12 mouse cellular contexts compared by ENCODE assay signal in the genomic region with DNA sequence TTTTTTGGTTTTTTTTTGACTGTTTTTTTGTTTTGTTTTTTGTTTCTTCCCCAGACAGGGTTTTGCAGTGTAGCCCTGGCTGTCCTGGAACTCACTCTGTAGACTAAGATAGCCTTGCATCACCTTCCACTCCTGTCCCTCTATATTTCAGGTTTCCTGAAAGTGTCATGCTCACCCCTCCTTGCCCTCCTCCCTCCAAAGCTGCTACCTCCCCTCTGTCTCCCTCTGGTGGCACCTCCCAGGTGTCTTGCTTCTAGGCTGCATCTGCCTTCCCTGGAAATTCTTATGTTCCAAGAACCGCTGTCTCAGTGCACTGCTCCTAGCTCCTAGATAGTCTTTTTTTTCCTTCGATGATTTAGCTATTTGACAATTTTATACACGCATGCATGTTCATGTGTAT. TPM values are rescaled to one million over a fixed set of nuclear protein-coding genes. Genes with fewer than 3 reads are reported as not detected.
A peak's percentile ranks its signal among the peaks of the same experiment; 100 is the strongest.
DNase-seq lines count a peak whose midpoint lies in the region; ATAC-seq lines count a peak whose summit lies in the region.
"Had no signal": no experiment of that assay in that cellular context is flagged by ENCODE, and none has a peak within 500 bp of the region (broad histone marks: within the 10 kb centered on the region; RNA-seq: fewer than 3 reads in every experiment).

No protein-coding gene starts in this region.

- peaks cover 25% of the 10 kb centered on the region for H3K36me3 ChIP-seq in hindbrain, embryonic 12.5 days

- H3K9ac ChIP-seq in hindbrain, embryonic 12.5 days, result no peak overlapping the region
- H3K9ac ChIP-seq: heart, embryonic 13.5 days; midbrain, embryonic 12.5 days had no signal

- no peaks in the 10 kb centered on the region for H3K27me3 ChIP-seq in hindbrain, embryonic 12.5 days
- H3K27me3 ChIP-seq: heart, embryonic 13.5 days; midbrain, embryonic 12.5 days had no signal

- DNase-seq in heart, postnatal 4 days, result peak; percentile 31
- no peak for DNase-seq in heart, adult 9 months (ENCODE audit: low spot score in 2 of 2)
- peak; percentile 23 for DNase-seq in ovary, postnatal 36 days (ENCODE audit: low spot score)
- no peak for DNase-seq in ovary, postnatal 10 days (ENCODE audit: low spot score)
- DNase-seq in ZHBTc4 (ENCODE audit: low read depth, low spot score), result peak; percentile 72
- DNase-seq in thymus, postnatal 0 days (ENCODE audit: low spot score), result peak; percentile 35
- no peak for DNase-seq in heart, adult 8-10 months (ENCODE audit: low spot score)
- DNase-seq: adrenal gland, adult 2 months; right cerebral cortex, postnatal 4 days had no signal

- H3K4me3 ChIP-seq in hindbrain, embryonic 12.5 days, result no peak overlapping the region
- H3K4me3 ChIP-seq: heart, embryonic 13.5 days; midbrain, embryonic 12.5 days had no signal

- H3K27ac ChIP-seq in hindbrain, embryonic 12.5 days, result no peak overlapping the region
- H3K27ac ChIP-seq: heart, embryonic 13.5 days; midbrain, embryonic 12.5 days had no signal

- H3K9me3 ChIP-seq in hindbrain, embryonic 12.5 days (replicated peaks), result no peaks in the 10 kb centered on the region
- H3K9me3 ChIP-seq: heart, embryonic 13.5 days; midbrain, embryonic 12.5 days had no signal

- H3K4me2 ChIP-seq in hindbrain, embryonic 12.5 days (replicated peaks), result no peak overlapping the region
- H3K4me2 ChIP-seq: heart, embryonic 13.5 days; midbrain, embryonic 12.5 days had no signal

- WGBS in hindbrain, embryonic 12.5 days, result 59% methylated on average over 3 of the region's 3 CpGs

- no peak for ATAC-seq in hindbrain, embryonic 12.5 days (ENCODE audit: low FRiP score)

- no peaks in the 10 kb centered on the region for H3K4me1 ChIP-seq in hindbrain, embryonic 12.5 days
- H3K4me1 ChIP-seq: heart, embryonic 13.5 days; midbrain, embryonic 12.5 days had no signal

RNA-seq across cellular contexts. Expression of a gene that starts 11.9 kb away (rescaled TPM):
- 100 to 1,000 TPM; 724 to 726 TPM for total RNA-seq in heart, postnatal 4 days (2021)
- polyA plus RNA-seq in thymus, postnatal 0 days (2015; fragmentation: Nextera tagmentation; extraction: Ambion mirVana), result 3,795 and 4,477 TPM in 2 replicates
- total RNA-seq in heart, adult 8-10 months (2022), result 100 to 1,000 TPM; 183 to 230 (median 211) TPM
- 2,735 and 2,863 TPM in 2 replicates for polyA plus RNA-seq in hindbrain, embryonic 12.5 days (2016; fragmentation: Nextera tagmentation; extraction: Ambion mirVana)

RNA-seq across cellular contexts. Expression of a gene that starts 44.0 kb away (rescaled TPM):
- 10 to 100 TPM; 39.4 to 40.5 TPM for total RNA-seq in heart, postnatal 4 days (2021)
- polyA plus RNA-seq in thymus, postnatal 0 days (2015; fragmentation: Nextera tagmentation; extraction: Ambion mirVana), result 52.2 and 55.4 TPM in 2 replicates
- 10 to 100 TPM; 38.9 to 47.2 (median 44.3) TPM for total RNA-seq in heart, adult 8-10 months (2022)
- 93.7 and 100 TPM in 2 replicates for polyA plus RNA-seq in hindbrain, embryonic 12.5 days (2016; fragmentation: Nextera tagmentation; extraction: Ambion mirVana)

RNA-seq across cellular contexts. Expression of a gene that starts 44.3 kb away (rescaled TPM):
- 10 to 100 TPM; 13.6 to 14.0 TPM for total RNA-seq in heart, postnatal 4 days (2021)
- 35.2 and 36.5 TPM in 2 replicates for polyA plus RNA-seq in thymus, postnatal 0 days (2015; fragmentation: Nextera tagmentation; extraction: Ambion mirVana)
- total RNA-seq in heart, adult 8-10 months (2022), result 10 to 100 TPM in 3 of 4 experiments, 1 to 10 TPM in 1; 9.4 to 11.0 (median 10.6) TPM
- polyA plus RNA-seq in hindbrain, embryonic 12.5 days (2016; fragmentation: Nextera tagmentation; extraction: Ambion mirVana), result 60.2 and 60.6 TPM in 2 replicates

Comparison
In these comparisons a context has a peak if more than half of its experiments do, and no peak if none do; other contexts are left out.
1. DNase-seq: peak in heart, postnatal 4 days (single experiment), ovary, postnatal 36 days (single experiment), ZHBTc4 (single experiment) and thymus, postnatal 0 days (single experiment); none in heart, adult 9 months (0 of 2), ovary, postnatal 10 days (single experiment) and heart, adult 8-10 months (single experiment).